Mouse (Mus musculus) brown adipose tissue, adult 24 weeks (tissue): ENCODE measurements around the gene Nop58. TPM values are rescaled to one million over a fixed set of nuclear protein-coding genes. Genes with fewer than 3 reads are reported as not detected.
"Not testable (repeated sequence)": the region's sequence is repeated elsewhere in the genome, so short reads cannot be mapped to it uniquely, and the experiment has no call there.

Source experiments
- H3K27ac ChIP-seq: fragments of 200-500 bp; replicated peaks from 2 replicates; pipeline ENCODE4 v1.5.1; 2012; ENCODE audit warnings: low read depth, mild to moderate bottlenecking, low read length
- H3K4me1 ChIP-seq: fragments of 200-500 bp; 2 replicates; pipeline ENCODE4 v1.6.1; 2012; ENCODE audit warnings: low read length, mixed read lengths; ENCODE audit not compliant: control insufficient read depth, insufficient read depth, insufficient read length
- H3K4me3 ChIP-seq: fragments of 200-500 bp; 2 replicates; pipeline ENCODE4 v1.5.1; 2012; ENCODE audit warnings: low read depth, mild to moderate bottlenecking, low read length, moderate library complexity; ENCODE audit not compliant: insufficient read depth
- polyA plus RNA-seq: library from polyadenylated mRNA; stranded (reverse); fragments of >200 nt; gene quantifications from 2 replicates; pipeline ENCODE4 v1.2.4, GENCODE M21; 2012; ENCODE audit not compliant: missing spikeins, insufficient read depth, insufficient read length

Gene Nop58
- polyA plus RNA-seq, 1 experiment, result 31.9 TPM

DNA sequence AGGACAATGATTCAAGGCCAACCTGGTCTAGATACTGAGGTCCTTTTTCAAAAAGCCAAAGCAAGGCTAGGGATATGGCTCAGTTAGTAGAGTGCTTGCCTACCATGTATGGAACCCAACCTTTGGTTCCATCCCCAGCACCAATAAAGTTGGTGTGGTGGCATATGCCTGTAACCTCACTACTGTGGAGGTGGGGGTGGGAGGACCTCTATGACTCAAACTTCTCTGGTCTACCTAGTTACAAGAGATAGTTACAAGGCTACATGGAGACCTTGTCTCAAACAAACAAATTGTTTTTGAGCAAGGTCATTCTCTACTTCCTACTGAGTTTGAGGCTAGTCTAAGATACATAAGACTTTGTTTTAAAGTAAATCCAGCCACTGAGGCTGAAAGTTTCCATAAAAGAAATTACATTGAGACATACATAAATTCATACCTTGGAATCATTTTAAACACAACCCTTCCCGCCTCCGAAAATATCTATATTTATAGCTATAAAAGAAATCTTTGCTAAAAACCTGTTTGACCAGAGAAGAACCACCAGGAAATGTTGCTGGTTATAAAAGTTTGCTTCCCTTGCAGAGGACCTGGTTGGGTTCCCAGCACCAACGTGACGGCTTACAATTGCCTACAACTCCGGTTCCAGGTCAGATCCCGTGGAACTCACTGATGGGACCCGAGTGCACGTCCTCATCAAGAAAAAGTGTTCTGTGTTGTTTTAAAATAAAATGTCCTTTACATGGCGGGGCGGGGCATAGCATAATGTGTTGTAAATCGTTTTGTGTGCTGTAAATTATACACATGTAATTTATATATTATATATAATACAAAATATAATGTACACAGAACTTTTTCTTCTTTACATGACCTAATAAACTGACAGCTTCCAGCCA lies 599 bp upstream of the Nop58 start:
- Histone ChIP-seq H3K4me1 (peaks cover 3% of the 10 kb centered on the region; the same call in 1 of the 2 replicates), H3K27ac (peak overlapping the region; percentile 67), H3K4me3 (peak overlapping the region; percentile 58)

DNA sequence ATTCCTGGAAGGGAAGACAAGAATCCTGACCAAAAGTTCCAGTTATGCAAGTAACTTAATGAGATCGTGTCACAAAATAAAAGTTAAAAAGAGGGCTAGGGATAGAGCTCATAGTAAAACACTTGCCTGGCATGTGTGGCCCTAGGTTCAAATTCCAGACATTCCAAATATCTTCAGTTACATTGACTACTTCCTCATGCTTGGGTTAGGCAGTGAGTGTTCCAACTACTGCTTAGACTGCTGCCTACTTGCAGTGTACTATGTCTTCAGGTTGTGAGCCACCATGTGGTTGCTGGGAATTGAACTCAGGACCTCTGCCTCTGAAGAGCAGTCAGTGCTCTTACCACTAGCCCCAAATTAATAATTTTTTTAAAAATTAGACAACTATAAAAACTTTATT lies 2.7 kb downstream of the Nop58 start:
- Histone ChIP-seq H3K27ac (no peak overlapping the region), H3K4me3 (no peak overlapping the region), H3K4me1 (peaks cover 3% of the 10 kb centered on the region; the same call in 1 of the 2 replicates)

DNA sequence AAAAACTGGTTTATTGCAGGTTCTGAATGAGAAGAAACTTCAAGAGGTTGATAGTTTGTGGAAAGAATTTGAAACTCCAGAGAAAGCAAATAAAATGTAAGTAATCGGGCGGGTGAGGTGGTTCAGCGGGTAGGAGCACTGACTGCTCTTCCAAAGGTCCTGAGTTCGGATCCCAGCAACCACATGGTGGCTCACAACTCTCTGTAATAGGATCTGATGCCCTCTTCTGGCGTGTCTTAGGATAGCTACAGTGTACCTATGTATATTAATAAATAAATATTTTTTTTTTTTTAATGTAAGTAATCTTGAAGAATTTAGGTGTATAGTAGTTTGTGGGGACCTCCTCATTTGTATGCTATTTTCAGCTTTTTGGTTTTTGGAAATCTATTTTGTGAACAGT lies 5.7 kb downstream of the Nop58 start:
- no peak overlapping the region for H3K27ac ChIP-seq
- no peak overlapping the region for H3K4me3 ChIP-seq
- peaks cover 3% of the 10 kb centered on the region; the same call in 1 of the 2 replicates for H3K4me1 ChIP-seq

DNA sequence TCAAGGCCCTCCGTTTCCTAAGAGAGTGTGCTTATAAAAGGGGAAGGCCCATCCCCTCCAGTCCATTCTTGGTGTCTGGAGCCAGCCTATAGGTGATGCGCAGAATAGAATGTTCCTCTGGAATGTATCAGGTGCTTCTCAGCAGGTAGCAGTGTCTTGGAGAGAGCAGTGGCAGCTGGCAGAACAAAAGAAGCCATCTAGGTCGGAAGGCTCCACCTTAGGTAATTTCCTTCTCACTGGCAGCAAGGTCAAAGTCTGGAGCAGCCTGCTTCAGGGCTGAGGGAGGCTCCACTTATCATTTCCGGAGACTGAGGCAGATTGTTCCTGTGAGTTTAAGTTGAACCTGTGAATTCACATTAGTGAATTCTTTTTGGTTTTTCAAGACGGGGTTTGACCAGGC lies 13.0 kb downstream of the Nop58 start:
- no peak overlapping the region for H3K27ac ChIP-seq
- no peak overlapping the region for H3K4me3 ChIP-seq
- H3K4me1 ChIP-seq, result no peaks in the 10 kb centered on the region

DNA sequence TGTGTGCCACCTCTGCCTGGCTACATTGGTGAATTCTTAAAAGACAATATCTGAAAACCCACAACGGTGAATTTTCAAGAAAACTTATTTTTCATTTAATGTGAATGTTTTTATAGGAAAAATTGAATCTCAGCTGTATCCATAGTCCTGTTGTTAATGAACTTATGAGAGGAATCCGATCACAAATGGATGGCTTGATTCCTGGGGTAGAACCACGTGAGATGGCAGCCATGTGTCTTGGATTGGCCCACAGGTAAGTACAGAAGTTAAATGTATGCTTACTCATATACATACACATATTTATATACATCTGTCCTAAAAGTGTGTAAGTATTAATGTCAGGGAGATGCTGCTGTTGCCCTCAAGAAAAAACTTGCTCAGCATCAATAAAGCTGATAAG lies 13.4 kb downstream of the Nop58 start:
- Histone ChIP-seq H3K4me3 (no peak overlapping the region), H3K27ac (no peak overlapping the region), H3K4me1 (no peaks in the 10 kb centered on the region)

DNA sequence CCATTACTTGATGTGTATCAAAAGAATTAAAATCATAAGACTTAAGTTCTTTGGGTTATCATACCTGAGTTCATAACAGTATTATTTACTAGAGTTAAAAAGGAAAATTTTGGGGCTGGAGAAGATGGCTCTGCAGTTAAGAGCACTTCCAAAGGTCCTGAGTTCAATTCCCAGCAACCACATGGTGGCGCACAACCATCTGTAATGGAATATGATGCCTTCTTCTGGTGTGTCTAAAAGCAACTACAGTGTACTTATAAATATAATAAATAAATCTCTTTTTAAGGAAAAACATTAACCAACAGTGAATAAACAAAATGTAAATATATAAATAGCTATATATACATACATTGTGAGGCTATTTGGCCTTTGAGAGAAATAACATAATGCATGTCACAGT lies 17.0 kb downstream of the Nop58 start:
- no peak overlapping the region for H3K4me3 ChIP-seq
- no peak overlapping the region for H3K27ac ChIP-seq
- H3K4me1 ChIP-seq, result no peaks in the 10 kb centered on the region

DNA sequence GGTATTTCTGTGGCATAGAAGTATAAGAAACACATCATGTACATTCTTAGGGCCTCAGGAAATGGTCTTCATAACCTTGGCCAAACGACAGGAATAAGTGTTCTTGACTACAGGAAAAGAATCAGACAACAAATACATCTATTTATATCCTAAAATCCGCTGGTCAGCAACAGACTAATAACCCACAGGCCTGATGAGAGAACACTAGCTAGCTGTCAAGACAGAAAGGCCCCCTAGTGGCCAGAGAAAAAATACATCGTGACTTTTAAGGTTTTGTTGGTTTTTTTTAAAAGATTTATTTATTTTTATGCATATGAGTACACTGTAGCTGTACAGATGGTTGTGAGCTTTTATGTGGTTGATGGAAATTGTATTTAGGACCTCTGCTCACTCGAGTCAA lies 35.1 kb downstream of the Nop58 start:
- Histone ChIP-seq H3K4me3 (no peak overlapping the region), H3K4me1 (no peaks in the 10 kb centered on the region), H3K27ac (no peak overlapping the region)

DNA sequence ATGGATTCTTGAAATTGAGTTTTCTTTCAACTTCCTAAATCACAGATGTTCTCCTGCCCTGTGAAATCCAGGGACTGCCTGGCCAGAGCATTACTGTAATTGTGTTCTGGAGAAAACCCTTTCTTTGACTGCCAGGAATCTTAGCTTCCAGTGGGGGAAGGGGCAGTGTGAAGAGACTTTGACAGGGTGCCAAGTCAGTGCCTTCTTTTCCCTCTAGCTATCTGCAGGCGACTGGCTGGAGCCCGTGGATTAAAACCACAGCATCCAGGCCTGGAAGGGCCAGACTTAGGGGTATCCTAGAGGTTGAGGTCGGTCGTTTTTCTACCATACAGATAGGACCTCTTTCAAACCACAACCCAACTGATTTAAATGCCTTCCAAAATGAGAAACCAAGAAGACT lies 40.9 kb downstream of the Nop58 start:
- Histone ChIP-seq H3K4me1 (no peaks in the 10 kb centered on the region; the same call in 1 of the 2 replicates), H3K27ac (no peak overlapping the region), H3K4me3 (no peak overlapping the region)

DNA sequence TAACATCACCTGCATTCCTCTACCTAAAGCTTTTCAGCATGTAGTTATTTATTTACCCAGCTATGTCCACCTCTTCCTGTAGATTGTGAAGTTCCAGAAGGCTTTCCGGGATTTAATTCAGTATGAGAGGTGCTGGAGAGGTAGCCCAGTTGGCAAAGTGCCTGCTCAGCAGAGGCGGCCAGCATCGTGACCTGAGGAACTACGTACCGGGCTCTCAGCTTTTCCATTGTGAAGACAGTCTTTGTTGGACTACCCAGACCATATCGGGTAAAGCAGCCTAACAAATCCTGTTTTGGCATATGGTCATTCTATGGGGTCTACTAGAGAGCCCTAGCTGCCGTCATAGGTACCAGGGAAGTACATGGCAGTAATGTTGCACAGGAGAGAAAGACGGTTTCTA lies 45.3 kb downstream of the Nop58 start:
- H3K27ac ChIP-seq, result no peak overlapping the region
- no peaks in the 10 kb centered on the region; the same call in 1 of the 2 replicates for H3K4me1 ChIP-seq
- no peak overlapping the region for H3K4me3 ChIP-seq

DNA sequence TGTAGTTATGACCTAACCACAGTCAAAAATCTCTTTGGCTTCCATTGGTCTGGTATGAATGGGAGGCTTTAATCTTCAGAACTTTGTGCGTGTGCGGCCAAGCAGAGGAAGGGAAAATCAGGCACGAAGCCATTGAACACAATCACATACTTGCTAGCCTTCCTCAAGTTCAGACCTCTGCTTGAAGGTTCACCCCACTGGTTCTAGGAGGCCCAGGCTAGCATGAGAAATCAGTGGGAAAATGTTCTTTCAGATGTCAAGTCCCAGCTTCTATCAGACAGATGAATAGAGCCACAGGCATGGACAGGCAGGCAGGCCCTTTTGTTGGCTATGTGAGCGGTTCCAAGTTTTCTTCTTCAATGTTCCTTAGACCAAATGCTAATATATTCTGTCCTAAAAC lies 46.0 kb downstream of the Nop58 start:
- no peaks in the 10 kb centered on the region; the same call in 1 of the 2 replicates for H3K4me1 ChIP-seq
- no peak overlapping the region for H3K4me3 ChIP-seq
- H3K27ac ChIP-seq, result no peak overlapping the region

DNA sequence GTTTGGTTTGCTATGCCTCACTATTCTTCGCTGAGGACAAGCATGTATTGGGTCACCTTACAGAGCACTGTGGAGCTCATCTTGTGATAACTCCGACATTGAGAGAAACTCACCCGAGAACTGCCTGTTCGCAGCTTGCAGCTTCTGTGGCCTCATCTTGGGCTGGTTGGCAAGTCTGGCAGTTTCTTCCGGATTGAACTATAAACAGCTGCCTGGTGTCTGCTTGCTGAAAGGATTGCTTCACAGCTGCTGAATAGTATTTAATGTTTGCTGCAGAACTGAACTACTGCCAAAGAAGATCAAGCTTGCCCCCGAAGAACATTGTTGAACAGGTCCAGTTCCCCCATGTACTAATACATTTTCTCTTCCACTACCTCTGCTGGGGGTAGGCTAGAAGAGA lies 49.3 kb downstream of the Nop58 start:
- Histone ChIP-seq H3K27ac (no peak overlapping the region), H3K4me3 (no peak overlapping the region), H3K4me1 (no peaks in the 10 kb centered on the region; the same call in 1 of the 2 replicates)

DNA sequence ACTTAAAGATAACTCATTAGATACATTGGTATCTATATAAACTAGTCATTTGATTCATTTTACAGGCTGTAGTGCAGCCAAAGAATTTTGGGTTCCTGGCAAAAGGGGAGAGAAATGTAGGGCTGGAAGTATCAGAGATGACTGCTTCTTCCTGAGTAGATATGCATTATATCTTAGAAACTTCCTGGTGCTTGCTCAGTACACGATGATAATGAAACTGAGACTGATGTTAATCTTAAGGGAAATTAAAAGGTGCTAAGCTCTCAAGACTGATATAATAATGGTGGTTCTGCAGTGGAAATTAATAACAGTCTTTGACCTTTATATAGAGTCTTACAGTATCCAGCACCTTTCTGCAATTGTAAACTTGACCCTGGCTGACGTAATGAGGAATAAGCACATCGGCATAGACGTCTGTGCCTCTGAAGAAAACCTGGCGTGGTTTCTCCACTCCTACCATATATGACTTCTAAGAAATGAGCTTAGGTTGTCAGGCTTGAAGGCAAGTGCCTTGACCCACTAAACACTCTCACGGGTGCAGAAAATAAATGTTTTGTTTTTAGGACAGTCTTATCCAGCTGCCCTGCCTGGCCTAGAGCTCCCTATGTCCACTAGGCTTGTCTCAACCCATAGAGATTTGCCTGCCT lies 54.1 kb downstream of the Nop58 start:
- no peak overlapping the region for H3K27ac ChIP-seq
- no peaks in the 10 kb centered on the region for H3K4me1 ChIP-seq

DNA sequence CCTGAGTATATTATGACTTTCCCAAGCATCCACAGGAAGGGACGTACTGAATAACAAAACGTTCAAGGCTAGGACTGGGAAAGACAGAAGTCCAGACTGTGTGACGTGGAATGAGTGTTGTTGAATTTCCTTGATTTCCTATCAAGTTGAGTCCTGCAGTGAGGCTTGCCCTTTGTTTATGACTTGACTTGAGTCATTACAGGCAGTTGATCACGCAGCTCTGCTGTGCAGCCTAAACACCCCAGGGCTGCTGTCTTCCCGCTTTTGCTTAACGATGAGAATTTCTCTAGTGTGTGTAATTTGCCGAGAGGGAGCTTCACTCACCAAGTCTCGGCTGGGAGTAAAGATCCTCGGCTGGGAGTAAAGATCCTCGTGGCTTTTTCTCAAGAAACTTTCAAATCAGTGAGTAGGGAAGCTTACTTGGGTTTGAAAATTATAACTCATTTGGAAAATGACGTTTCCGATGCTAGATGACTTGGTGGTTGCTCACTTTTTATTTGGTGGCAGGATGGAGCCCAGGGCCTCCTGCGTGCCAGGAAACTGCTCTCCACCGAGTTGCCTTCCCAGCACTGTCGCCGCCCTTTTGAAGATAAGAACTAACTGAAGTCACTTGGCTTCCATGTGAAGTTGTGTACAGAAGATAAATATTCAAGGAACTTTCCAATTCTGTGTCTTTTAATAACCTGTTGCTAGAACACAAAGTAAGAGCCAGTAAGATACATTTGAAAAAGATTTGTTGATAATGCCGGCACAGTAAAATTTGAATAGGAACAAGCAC lies 55.0 kb downstream of the Nop58 start:
- Histone ChIP-seq H3K4me1 (no peaks in the 10 kb centered on the region), H3K27ac (no peak overlapping the region), H3K4me3 (no peak overlapping the region)

More for the DNA sequence above, 54.1 kb downstream of the Nop58 start:
- H3K4me3 ChIP-seq, result no peak overlapping the region

DNA sequence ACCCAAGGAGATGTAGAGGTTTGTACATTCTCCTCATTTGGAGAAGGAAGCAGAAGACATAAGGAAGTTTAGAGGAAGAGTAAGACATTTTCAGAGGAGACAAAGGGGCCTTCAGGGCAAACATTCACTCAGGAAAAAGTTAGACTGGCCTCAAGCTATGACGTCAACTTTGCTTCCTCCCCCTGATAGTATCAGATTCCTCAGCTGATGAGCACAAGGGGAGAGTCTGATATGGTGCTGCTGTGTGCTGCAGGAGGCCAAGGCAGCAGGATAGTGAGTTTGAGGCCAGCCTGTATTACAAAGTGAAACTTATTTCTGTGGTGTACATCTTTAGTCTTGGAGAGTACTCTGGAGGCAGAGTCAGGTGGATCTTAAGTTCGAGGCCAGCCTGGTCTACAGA lies 64.3 kb downstream of the Nop58 start:
- Histone ChIP-seq H3K4me3 (no peak overlapping the region), H3K27ac (no peak overlapping the region), H3K4me1 (no peaks in the 10 kb centered on the region)

DNA sequence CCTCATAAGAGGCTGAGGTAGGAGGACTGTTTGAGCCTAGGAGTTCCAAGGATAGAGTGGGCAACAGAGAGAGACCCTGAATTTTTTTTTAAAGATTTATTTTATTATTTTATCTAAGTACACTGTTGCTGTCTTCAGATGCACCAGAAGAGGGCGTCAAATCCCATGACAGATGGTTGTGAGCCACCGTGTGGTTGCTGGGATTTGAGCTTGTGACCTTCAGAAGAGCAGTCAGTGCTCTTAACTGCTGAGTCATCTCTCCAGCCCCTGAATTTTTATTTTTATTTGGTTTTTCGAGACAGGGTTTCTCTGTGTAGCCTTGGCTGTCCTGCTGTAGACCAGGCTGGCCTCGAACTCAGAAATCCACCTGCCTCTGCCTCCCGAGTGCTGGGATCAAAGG lies 65.0 kb downstream of the Nop58 start:
- H3K4me1 ChIP-seq, H3K4me3 ChIP-seq, H3K27ac ChIP-seq: not testable (repeated sequence)
